Mouse (Mus musculus): Measurements from ENCODE around the gene Fgf14. TPM values are rescaled to one million over a fixed set of nuclear protein-coding genes. Genes with fewer than 3 reads are reported as not detected.

Fgf14 gene
- total and polyA plus RNA-seq, 3 experiments: not detected

DNA sequence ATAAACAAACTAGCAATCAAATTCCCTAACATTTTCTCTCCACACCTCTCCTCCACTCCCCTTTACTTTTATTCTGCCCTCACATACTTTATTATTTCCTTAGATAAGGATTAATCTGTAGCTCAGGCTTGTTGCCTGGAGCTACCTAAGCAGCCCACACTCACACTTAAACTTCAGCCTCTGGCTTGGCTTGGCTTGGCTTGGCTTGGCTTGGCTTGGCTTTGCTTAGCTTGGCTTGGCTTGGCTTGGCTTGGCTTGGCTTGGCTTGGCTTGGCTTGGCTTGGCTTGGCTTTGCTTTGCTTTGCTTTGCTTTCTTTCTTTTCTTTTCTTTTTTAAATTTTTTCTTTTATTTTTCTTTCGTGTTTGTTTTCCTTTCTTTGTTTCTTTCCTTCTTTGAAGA lies 636.3 kb downstream of the Fgf14 start:
- no peak for TF ChIP-seq NRF1 (IDR thresholded peaks at IDR 0.05; ENCODE audit: insufficient read depth, low read depth, low read length, poor library complexity, severe bottlenecking)
- TF ChIP-seq MYC (IDR thresholded peaks at IDR 0.05; ENCODE audit: low read depth, low read length): no peak
- TF ChIP-seq RAD21 (IDR thresholded peaks at IDR 0.05; ENCODE audit: low read depth, low read length): no peak
- no peak for TF ChIP-seq EP300 (IDR thresholded peaks at IDR 0.05; ENCODE audit: low read depth in 1 of 2, low read length in 2 of 2)
- no peak for TF ChIP-seq NELFE (IDR thresholded peaks at IDR 0.05; ENCODE audit: low read depth, low read length)
- no peak for TF ChIP-seq USF2 (IDR thresholded peaks at IDR 0.05; ENCODE audit: borderline replicate concordance in 1 of 2, insufficient read depth in 1 of 2, low read depth in 1 of 2, low read length in 2 of 2)
- TF ChIP-seq GATA1 (IDR thresholded peaks at IDR 0.05; ENCODE audit: low read depth, low read length): no peak
- no peak for TF ChIP-seq ZNF384 (IDR thresholded peaks at IDR 0.05; ENCODE audit: low read depth, low read length)
- no peak for TF ChIP-seq ZMIZ1 (IDR thresholded peaks at IDR 0.05; ENCODE audit: low read depth, low read length)
- TF ChIP-seq MEF2A (IDR thresholded peaks at IDR 0.05; ENCODE audit: extremely low read depth, insufficient replicate concordance, low read depth, low read length, poor library complexity, severe bottlenecking): no peak
- H3K27me3 ChIP-seq (ENCODE audit: control insufficient read depth in 1 of 2, insufficient read depth in 2 of 2, low read length in 2 of 2): no peaks in the 10 kb centered on the region
- no peaks in the 10 kb centered on the region for H3K4me1 ChIP-seq (ENCODE audit: control insufficient read depth in 1 of 2, insufficient read depth in 2 of 2, low read length in 2 of 2)
- H3K9ac ChIP-seq (ENCODE audit: control insufficient read depth, low read depth, low read length, poor library complexity, severe bottlenecking): no peak overlapping the region
- H3K9me3 ChIP-seq (replicated peaks; ENCODE audit: insufficient read depth, low read length): no peaks in the 10 kb centered on the region
- H3K27ac ChIP-seq (ENCODE audit: control insufficient read depth, low read depth, low read length): no peak overlapping the region
- no peaks in the 10 kb centered on the region for H3K36me3 ChIP-seq (ENCODE audit: control insufficient read depth in 1 of 2, insufficient read depth in 2 of 2, low read length in 2 of 2)
- H3K4me3 ChIP-seq (ENCODE audit: control insufficient read depth in 1 of 2, insufficient read depth in 1 of 2, low read depth in 2 of 2, low read length in 2 of 2): no peak overlapping the region
- DNase-seq (ENCODE audit: low read depth, low spot score): no peak
- H3K79me2 ChIP-seq (ENCODE audit: control insufficient read depth, insufficient read depth, low read length, poor library complexity): no peaks in the 10 kb centered on the region

DNA sequence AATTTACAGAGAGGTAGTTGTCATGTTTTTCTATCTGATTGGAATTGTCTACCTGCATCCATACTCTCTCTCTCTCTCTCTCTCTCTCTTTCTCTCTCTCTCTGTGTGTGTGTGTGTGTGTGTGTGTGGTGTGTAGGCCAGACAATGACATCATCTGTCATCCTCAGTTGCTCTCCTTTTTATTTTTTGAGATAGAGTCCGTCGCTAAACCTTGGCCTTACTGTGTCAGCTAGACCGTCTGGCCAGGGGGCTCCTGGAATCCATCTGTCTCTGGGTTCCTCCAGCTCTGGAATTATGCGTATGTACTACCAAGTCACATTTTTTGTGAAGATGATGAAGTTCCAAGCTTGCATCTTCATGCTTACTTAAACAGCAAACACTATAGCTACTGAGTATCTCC lies 639.5 kb downstream of the Fgf14 start:
- DNase-seq (ENCODE audit: low read depth, low spot score): no peak

More for the DNA sequence above, 639.5 kb downstream of the Fgf14 start:
- TF ChIP-seq JUND (IDR thresholded peaks at IDR 0.05; ENCODE audit: low read depth, low read length) (no peak), CHD2 (IDR thresholded peaks at IDR 0.05; ENCODE audit: low read length) (no peak), E2F4 (IDR thresholded peaks at IDR 0.05; ENCODE audit: borderline replicate concordance, low read depth, low read length) (no peak), TBP (IDR thresholded peaks at IDR 0.05; ENCODE audit: low read depth, low read length) (no peak), RCOR1 (IDR thresholded peaks at IDR 0.05; ENCODE audit: low read depth, low read length) (no peak), MAFK (IDR thresholded peaks at IDR 0.05; ENCODE audit: borderline replicate concordance, low read depth, low read length) (no peak), TCF12 (IDR thresholded peaks at IDR 0.05; ENCODE audit: low read depth, low read length) (no peak), GATA1 (IDR thresholded peaks at IDR 0.05; ENCODE audit: low read depth, low read length) (no peak), BHLHE40 (IDR thresholded peaks at IDR 0.05; ENCODE audit: borderline replicate concordance, low read depth, low read length) (no peak), POLR2AphosphoS5 (IDR thresholded peaks at IDR 0.05; ENCODE audit: borderline replicate concordance, low read depth, low read length) (no peak), GABPA (IDR thresholded peaks at IDR 0.05; ENCODE audit: low read depth, low read length) (no peak), SIN3A (IDR thresholded peaks at IDR 0.05; ENCODE audit: low read length) (no peak), ETS1 (IDR thresholded peaks at IDR 0.05; ENCODE audit: low read depth, low read length) (no peak)
- Histone ChIP-seq H3K27me3 (ENCODE audit: control insufficient read depth in 1 of 2, insufficient read depth in 2 of 2, low read length in 2 of 2) (no peaks in the 10 kb centered on the region), H3K79me2 (ENCODE audit: control insufficient read depth, insufficient read depth, low read length, poor library complexity) (no peaks in the 10 kb centered on the region), H3K4me1 (ENCODE audit: control insufficient read depth in 1 of 2, insufficient read depth in 2 of 2, low read length in 2 of 2) (no peaks in the 10 kb centered on the region), H3K36me3 (ENCODE audit: control insufficient read depth in 1 of 2, insufficient read depth in 2 of 2, low read length in 2 of 2) (no peaks in the 10 kb centered on the region), H3K9me3 (replicated peaks; ENCODE audit: insufficient read depth, low read length) (no peaks in the 10 kb centered on the region), H3K4me3 (ENCODE audit: control insufficient read depth in 1 of 2, insufficient read depth in 1 of 2, low read depth in 2 of 2, low read length in 2 of 2) (no peak overlapping the region), H3K9ac (ENCODE audit: control insufficient read depth, low read depth, low read length, poor library complexity, severe bottlenecking) (no peak overlapping the region), H3K27ac (ENCODE audit: control insufficient read depth, low read depth, low read length) (no peak overlapping the region)

Measured in MEL (cell line).